In the genomic region with DNA sequence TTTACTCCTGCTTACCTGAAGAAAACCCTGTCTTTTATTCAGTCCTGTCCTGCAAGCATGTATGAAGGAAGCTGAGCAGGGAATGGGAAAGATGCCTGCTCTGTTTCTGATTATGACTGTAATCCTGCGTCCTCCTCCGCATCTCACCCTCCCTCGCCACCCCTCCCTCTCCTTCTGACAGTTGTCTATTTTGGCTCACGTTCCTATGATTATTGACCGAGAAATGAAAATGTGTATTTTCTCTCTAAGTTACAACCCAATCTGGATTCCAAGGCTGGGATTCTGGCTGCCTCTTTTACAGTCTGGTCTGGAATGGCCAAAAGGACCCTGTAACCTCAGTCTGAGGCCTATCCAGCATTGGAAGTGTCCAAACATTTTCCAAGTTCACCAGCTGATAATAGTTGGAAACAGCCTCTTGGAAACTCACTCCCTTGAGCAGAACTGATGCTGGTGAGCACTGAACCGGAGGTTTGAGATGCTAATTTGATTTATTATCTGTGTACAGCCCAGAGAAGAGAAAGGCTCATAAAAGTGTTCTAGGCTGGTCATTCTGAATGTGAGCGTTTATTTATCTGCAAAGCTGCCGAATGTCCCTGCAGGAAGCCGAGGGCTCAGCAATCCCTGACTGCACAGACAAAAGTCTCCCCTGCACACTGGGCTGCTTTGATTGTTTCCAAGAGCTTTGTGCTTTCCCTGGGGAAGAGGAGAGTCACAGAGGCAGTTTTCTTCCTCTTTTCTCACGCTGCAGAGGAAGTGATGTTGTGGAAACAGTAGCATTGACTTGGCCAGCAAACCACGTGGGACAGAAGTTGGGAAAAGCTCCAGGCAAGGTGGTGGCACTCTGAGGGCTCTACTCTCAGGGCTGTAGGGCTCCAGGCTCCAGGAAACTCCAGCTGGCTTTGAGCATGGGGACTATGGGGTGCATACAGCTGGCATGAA, we compare ENCODE assay signal across 10 mouse cellular contexts. TPM values are rescaled to one million over a fixed set of nuclear protein-coding genes. Genes with fewer than 3 reads are reported as not detected.
DNase-seq lines count a peak whose midpoint lies in the region; ATAC-seq and TF ChIP-seq lines count a peak whose summit lies in the region.
"Had no signal": no experiment of that assay in that cellular context is flagged by ENCODE, and none has a peak within 500 bp of the region (broad histone marks: within the 10 kb centered on the region; RNA-seq: fewer than 3 reads in every experiment).

No protein-coding gene starts in this region.

- H3K4me2 ChIP-seq in forebrain, embryonic 13.5 days, result no peak overlapping the region
- no peak overlapping the region for H3K4me2 ChIP-seq in forebrain, embryonic 11.5 days (ENCODE audit: low read depth, low read length, severe bottlenecking)
- no peak overlapping the region for H3K4me2 ChIP-seq in embryonic facial prominence, embryonic 12.5 days (replicated peaks)
- H3K4me2 ChIP-seq in hindbrain, embryonic 14.5 days (replicated peaks), result no peak overlapping the region
- H3K4me2 ChIP-seq in lung, postnatal 0 days (replicated peaks; ENCODE audit: low read depth, low read length), result no peak overlapping the region

- 42% methylated on average over 11 of the region's 11 CpGs for WGBS in forebrain, embryonic 13.5 days
- WGBS in forebrain, embryonic 11.5 days, result 48% methylated on average over 11 of the region's 11 CpGs
- WGBS in embryonic facial prominence, embryonic 12.5 days, result 34% methylated on average over 11 of the region's 11 CpGs
- WGBS in hindbrain, embryonic 14.5 days, result 40% methylated on average over 11 of the region's 11 CpGs
- 47% methylated on average over 11 of the region's 11 CpGs for WGBS in lung, postnatal 0 days

- no peak for ATAC-seq in forebrain, embryonic 13.5 days
- ATAC-seq in forebrain, embryonic 11.5 days (replicated peaks; ENCODE audit: low FRiP score), result no peak
- no peak for ATAC-seq in embryonic facial prominence, embryonic 12.5 days (ENCODE audit: insufficient number of reproducible peaks, insufficient read depth, low FRiP score, low TSS enrichment)
- no peak for ATAC-seq in hindbrain, embryonic 14.5 days (ENCODE audit: low FRiP score)
- peak; percentile 56 for ATAC-seq in lung, postnatal 0 days

- no peak for DNase-seq in forebrain, embryonic 11.5 days (ENCODE audit: low spot score)
- peak; percentile 23 for DNase-seq in hindbrain, embryonic 14.5 days (ENCODE audit: low spot score)
- DNase-seq in lung, postnatal 0 days (ENCODE audit: low spot score), result no peak
- no peak for DNase-seq in left cerebral cortex, postnatal 4 days
- DNase-seq in liver, result no peak
- DNase-seq in left cerebral cortex, postnatal 25 days (ENCODE audit: low spot score in 2 of 2), result no peak
- DNase-seq: adrenal gland, adult 8-10 months had no signal

- intact Hi-C loops in left cerebral cortex, postnatal 4 days (cut with DNase I), result no loop called here
- intact Hi-C loops in left cerebral cortex, postnatal 25 days (cut with DNase I), result no loop called here

- no peaks in the 10 kb centered on the region for H3K9me3 ChIP-seq in forebrain, embryonic 13.5 days (replicated peaks)
- H3K9me3 ChIP-seq in forebrain, embryonic 11.5 days (ENCODE audit: control insufficient read depth, low read length), result no peaks in the 10 kb centered on the region
- H3K9me3 ChIP-seq in embryonic facial prominence, embryonic 12.5 days, result no peaks in the 10 kb centered on the region
- H3K9me3 ChIP-seq in hindbrain, embryonic 14.5 days (ENCODE audit: control insufficient read depth, low read length), result no peaks in the 10 kb centered on the region
- no peaks in the 10 kb centered on the region for H3K9me3 ChIP-seq in lung, postnatal 0 days (ENCODE audit: low read length)

- H3K4me3 ChIP-seq in forebrain, embryonic 13.5 days, result no peak overlapping the region
- no peak overlapping the region for H3K4me3 ChIP-seq in forebrain, embryonic 11.5 days (ENCODE audit: low read depth, low read length)
- H3K4me3 ChIP-seq in embryonic facial prominence, embryonic 12.5 days, result no peak overlapping the region
- no peak overlapping the region for H3K4me3 ChIP-seq in hindbrain, embryonic 14.5 days (replicated peaks; ENCODE audit: low read length)
- H3K4me3 ChIP-seq in lung, postnatal 0 days (ENCODE audit: low read depth, low read length), result no peak overlapping the region

- H3K27me3 ChIP-seq in forebrain, embryonic 13.5 days, result peaks cover 10% of the 10 kb centered on the region; the same call in 1 of the 2 replicates
- peaks cover 7% of the 10 kb centered on the region; the same call in 1 of the 2 replicates for H3K27me3 ChIP-seq in forebrain, embryonic 11.5 days (ENCODE audit: control insufficient read depth, insufficient read depth, low read length)
- H3K27me3 ChIP-seq in embryonic facial prominence, embryonic 12.5 days, result peaks cover 6% of the 10 kb centered on the region
- 0 out of 2 replicates have a peak, but pooled peaks cover 9% of the 10 kb centered on the region for H3K27me3 ChIP-seq in hindbrain, embryonic 14.5 days (ENCODE audit: control insufficient read depth, insufficient read depth, low read length)
- H3K27me3 ChIP-seq in lung, postnatal 0 days (replicated peaks; ENCODE audit: insufficient read depth, low read length), result no peaks in the 10 kb centered on the region

- H3K4me1 ChIP-seq in forebrain, embryonic 13.5 days, result no peaks in the 10 kb centered on the region
- H3K4me1 ChIP-seq in forebrain, embryonic 11.5 days (replicated peaks; ENCODE audit: control insufficient read depth, insufficient read depth, low read length), result no peaks in the 10 kb centered on the region
- H3K4me1 ChIP-seq in embryonic facial prominence, embryonic 12.5 days, result peaks cover 3% of the 10 kb centered on the region; the same call in 1 of the 2 replicates
- H3K4me1 ChIP-seq in hindbrain, embryonic 14.5 days (replicated peaks; ENCODE audit: control insufficient read depth, insufficient read depth, low read length), result no peaks in the 10 kb centered on the region
- H3K4me1 ChIP-seq in lung, postnatal 0 days (ENCODE audit: insufficient read depth, low read depth, low read length), result no peaks in the 10 kb centered on the region

- no peaks in the 10 kb centered on the region for H3K36me3 ChIP-seq in forebrain, embryonic 13.5 days (ENCODE audit: poor library complexity, severe bottlenecking)
- H3K36me3 ChIP-seq in forebrain, embryonic 11.5 days (ENCODE audit: control insufficient read depth, insufficient read depth, low read length), result no peaks in the 10 kb centered on the region
- H3K36me3 ChIP-seq in embryonic facial prominence, embryonic 12.5 days, result no peaks in the 10 kb centered on the region
- H3K36me3 ChIP-seq in hindbrain, embryonic 14.5 days (replicated peaks; ENCODE audit: control insufficient read depth, insufficient read depth), result no peaks in the 10 kb centered on the region
- no peaks in the 10 kb centered on the region for H3K36me3 ChIP-seq in lung, postnatal 0 days (ENCODE audit: insufficient read depth, low read length)

- no peak for TF ChIP-seq CTCF in lung, postnatal 0 days (IDR thresholded peaks at IDR 0.05)

- no peak overlapping the region for H3K9ac ChIP-seq in forebrain, embryonic 13.5 days
- no peak overlapping the region for H3K9ac ChIP-seq in forebrain, embryonic 11.5 days (ENCODE audit: low read length)
- no peak overlapping the region for H3K9ac ChIP-seq in embryonic facial prominence, embryonic 12.5 days
- no peak overlapping the region for H3K9ac ChIP-seq in hindbrain, embryonic 14.5 days
- no peak overlapping the region for H3K9ac ChIP-seq in lung, postnatal 0 days (replicated peaks; ENCODE audit: low read depth)
- H3K9ac ChIP-seq: liver, embryonic 14.5 days had no signal

- TF ChIP-seq EP300 in lung, postnatal 0 days (IDR thresholded peaks at IDR 0.05), result no peak

- H3K27ac ChIP-seq in forebrain, embryonic 13.5 days, result peak overlapping the region; percentile 10; the same call in 1 of the 2 replicates
- H3K27ac ChIP-seq in forebrain, embryonic 11.5 days (ENCODE audit: low read depth, low read length), result no peak overlapping the region; the same call in 1 of the 2 replicates
- peak overlapping the region; percentile 69; the same call in 1 of the 2 replicates for H3K27ac ChIP-seq in embryonic facial prominence, embryonic 12.5 days
- no peak overlapping the region; the same call in 1 of the 2 replicates for H3K27ac ChIP-seq in hindbrain, embryonic 14.5 days
- H3K27ac ChIP-seq in lung, postnatal 0 days (ENCODE audit: low read length), result no peak overlapping the region
- H3K27ac ChIP-seq: liver, embryonic 14.5 days had no signal

RNA-seq across cellular contexts. Expression of a gene that starts 4.7 kb away (rescaled TPM):
- 16.2 and 18.8 TPM in 2 replicates for polyA plus RNA-seq in forebrain, embryonic 13.5 days (2015; fragmentation: Nextera tagmentation; extraction: Ambion mirVana)
- 23.5 and 26.3 TPM in 2 replicates for polyA plus RNA-seq in forebrain, embryonic 11.5 days (2014; fragmentation: Nextera tagmentation; extraction: Ambion mirVana)
- polyA plus RNA-seq in embryonic facial prominence, embryonic 12.5 days (2016; fragmentation: Nextera tagmentation; extraction: Ambion mirVana), result 20.6 TPM in 2 replicates
- polyA plus RNA-seq in hindbrain, embryonic 14.5 days (2014; fragmentation: Nextera tagmentation; extraction: Ambion mirVana), result 16.1 and 17.5 TPM in 2 replicates
- polyA plus RNA-seq in lung, postnatal 0 days (2015; fragmentation: Nextera tagmentation; extraction: Ambion mirVana), result 8.2 and 12.0 TPM in 2 replicates
- 10 to 100 TPM; 30.6 to 31.6 TPM for total RNA-seq in left cerebral cortex, postnatal 4 days (2021)
- total RNA-seq in left cerebral cortex, postnatal 25 days (2021), result 10 to 100 TPM; 31.3 to 35.8 TPM

Comparison
In these comparisons a context has a peak if more than half of its experiments do, and no peak if none do; other contexts are left out.
1. H3K27ac ChIP-seq: peak in forebrain, embryonic 13.5 days (single experiment) and embryonic facial prominence, embryonic 12.5 days (single experiment); none in forebrain, embryonic 11.5 days (single experiment), hindbrain, embryonic 14.5 days (single experiment) and lung, postnatal 0 days (single experiment).